Mouse (Mus musculus) heart, postnatal 0 days (tissue): ENCODE measurements at regions not wholly inside any gene's neighbourhood (a gene's known extent, or its start where the extent isn't known, plus 50 kb on each side); places are given as distances from the start of the nearest gene placed in this dataset.

Experiments used
- ATAC-seq: fragments of 200-750 bp; cut with Nextera tagmentation; 2 replicates; pipeline ENCODE4 v1.8.0; 2017; ENCODE audit warnings: low read depth, moderate number of reproducible peaks, moderate library complexity; ENCODE audit not compliant: insufficient read depth
- DNase-seq: peaks from one replicate; pipeline ENCODE4 v3.0.0-alpha.2; 2016; ENCODE audit warnings: low spot score
- H3K27ac ChIP-seq: fragments of 300-500 bp; sonication (generic); 2 replicates; pipeline ENCODE4 v1.5.1; 2014; ENCODE audit warnings: low read depth, mild to moderate bottlenecking
- H3K27me3 ChIP-seq: fragments of 300-500 bp; sonication (generic); 2 replicates; pipeline ENCODE4 v1.6.1; 2014; ENCODE audit warnings: low read length, mixed read lengths; ENCODE audit not compliant: control insufficient read depth, insufficient read depth
- H3K36me3 ChIP-seq: fragments of 300-500 bp; sonication (generic); replicated peaks from 2 replicates; pipeline ENCODE4 v1.6.1; 2014; ENCODE audit warnings: low read length, mixed read lengths; ENCODE audit not compliant: control insufficient read depth, insufficient read depth
- H3K4me1 ChIP-seq: fragments of 300-500 bp; sonication (generic); 2 replicates; pipeline ENCODE4 v1.6.1; 2014; ENCODE audit warnings: antibody characterized with exemption; ENCODE audit not compliant: control insufficient read depth, insufficient read depth
- H3K4me2 ChIP-seq: fragments of 300-500 bp; sonication (generic); 2 replicates; pipeline ENCODE4 v1.6.1; 2014; ENCODE audit warnings: low read depth, mild to moderate bottlenecking, low read length, moderate library complexity
- H3K4me3 ChIP-seq: fragments of 300-500 bp; sonication (generic); 2 replicates; pipeline ENCODE4 v1.5.1; 2014; ENCODE audit warnings: low read depth, low read length
- H3K9ac ChIP-seq: fragments of 300-500 bp; sonication (generic); replicated peaks from 2 replicates; pipeline ENCODE4 v1.6.1; 2014; ENCODE audit warnings: low read depth, low read length, mixed read lengths
- H3K9me3 ChIP-seq: fragments of 300-500 bp; sonication (generic); replicated peaks from 2 replicates; pipeline ENCODE4 v1.6.1; 2016; ENCODE audit warnings: low read length; ENCODE audit not compliant: control insufficient read depth
- CTCF ChIP-seq: IDR thresholded peaks from 2 replicates; pipeline ENCODE4 v1.5.1; 2016; ENCODE audit warnings: antibody characterized with exemption, control low read depth, low read depth
- EP300 ChIP-seq: IDR thresholded peaks from 2 replicates; pipeline ENCODE4 v1.6.1; 2016; ENCODE audit warnings: antibody characterized with exemption, low read depth
- WGBS: fragments of 180-500 bp; shearing (Covaris S2); extraction: QIAGEN DNeasy Blood & Tissue Kit; methylation state at CpG from one replicate; pipeline ENCODE4 v1.1.7; 2014; 5-methylcytosine and 5-hydroxymethylcytosine counted together

DNA sequence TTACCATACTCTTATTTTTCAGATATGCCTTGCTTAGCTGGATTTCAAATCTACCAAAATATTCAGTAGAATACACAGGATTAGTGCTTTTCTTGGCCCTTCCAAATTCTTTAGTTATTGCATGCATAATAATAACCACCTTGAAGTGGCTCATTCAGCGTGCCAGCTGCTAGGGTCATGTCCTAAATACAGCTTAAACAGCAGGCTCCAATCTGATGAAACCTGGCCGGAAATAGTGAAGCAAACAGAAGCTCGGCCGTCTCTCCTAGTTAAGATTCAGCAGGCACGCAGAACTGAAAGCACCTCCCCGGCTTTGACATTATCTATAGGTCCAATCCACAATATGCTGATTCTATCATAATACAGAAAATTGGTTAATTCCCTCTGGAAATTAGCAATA, 1042.9 kb downstream of the Tecrl start:
- DNase-seq = no peak
- no peaks in the 10 kb centered on the region for H3K4me1 ChIP-seq
- no peaks in the 10 kb centered on the region for H3K27me3 ChIP-seq
- ATAC-seq = no peak
- 28% methylated on average over 6 of the region's 6 CpGs for WGBS
- H3K4me3 ChIP-seq = no peak overlapping the region
- TF ChIP-seq CTCF (no peak), EP300 (no peak)
- no peaks in the 10 kb centered on the region for H3K36me3 ChIP-seq
- H3K9ac ChIP-seq = no peak overlapping the region
- no peak overlapping the region for H3K27ac ChIP-seq
- no peaks in the 10 kb centered on the region for H3K9me3 ChIP-seq
- peak overlapping the region; percentile 15; the same call in 1 of the 2 replicates for H3K4me2 ChIP-seq

GRCm38 (mm10) chr5:82288069-82288845, 1066.7 kb downstream of the Tecrl start:
- TF ChIP-seq CTCF (no peak), EP300 (no peak)
- no peak overlapping the region for H3K27ac ChIP-seq

GRCm38 (mm10) chr5:82253356-82254104, 1101.5 kb downstream of the Tecrl start:
- no peaks in the 10 kb centered on the region for H3K36me3 ChIP-seq
- TF ChIP-seq EP300 (no peak), CTCF (no peak)
- H3K4me3 ChIP-seq = no peak overlapping the region
- no peaks in the 10 kb centered on the region for H3K4me1 ChIP-seq
- no peaks in the 10 kb centered on the region for H3K9me3 ChIP-seq
- no peak for DNase-seq
- H3K27me3 ChIP-seq = no peaks in the 10 kb centered on the region
- WGBS = 89% methylated on average over 3 of the region's 3 CpGs
- no peak overlapping the region for H3K4me2 ChIP-seq
- no peak overlapping the region for H3K9ac ChIP-seq
- no peak overlapping the region for H3K27ac ChIP-seq
- ATAC-seq = no peak

More at GRCm38 (mm10) chr5:82288069-82288845, 1066.7 kb downstream of the Tecrl start:
- Histone ChIP-seq H3K4me3 (no peak overlapping the region), H3K9me3 (0 out of 2 replicates have a peak, but pooled peaks cover 2% of the 10 kb centered on the region), H3K27me3 (no peaks in the 10 kb centered on the region), H3K36me3 (no peaks in the 10 kb centered on the region), H3K4me2 (no peak overlapping the region), H3K4me1 (no peaks in the 10 kb centered on the region), H3K9ac (no peak overlapping the region)
- no peak for ATAC-seq
- WGBS = 72% methylated on average over 5 of the region's 5 CpGs
- DNase-seq = no peak

- Histone ChIP-seq H3K27me3 (no peaks in the 10 kb centered on the region), H3K4me2 (no peak overlapping the region), H3K36me3 (no peaks in the 10 kb centered on the region), H3K9ac (no peak overlapping the region), H3K4me3 (no peak overlapping the region), H3K9me3 (no peaks in the 10 kb centered on the region), H3K27ac (no peak overlapping the region), H3K4me1 (no peaks in the 10 kb centered on the region)
- no peak for ATAC-seq
- 86% methylated on average over 3 of the region's 3 CpGs for WGBS
- no peak for DNase-seq
- TF ChIP-seq CTCF (no peak), EP300 (no peak)
Measured at GRCm38 (mm10) chr5:82226329-82226728, 1128.7 kb downstream of the Tecrl start.

GRCm38 (mm10) chr5:82223622-82224021, 1131.4 kb downstream of the Tecrl start:
- no peak overlapping the region for H3K4me3 ChIP-seq
- no peaks in the 10 kb centered on the region for H3K4me1 ChIP-seq
- H3K9ac ChIP-seq = no peak overlapping the region
- no peaks in the 10 kb centered on the region for H3K9me3 ChIP-seq
- DNase-seq (no peak), ATAC-seq (no peak)
- TF ChIP-seq CTCF = no peak
- no peak for TF ChIP-seq EP300
- H3K4me2 ChIP-seq = no peak overlapping the region
- no peak overlapping the region for H3K27ac ChIP-seq
- no peaks in the 10 kb centered on the region for H3K36me3 ChIP-seq
- 82% methylated on average over 2 of the region's 2 CpGs for WGBS
- no peaks in the 10 kb centered on the region for H3K27me3 ChIP-seq
